Mouse (Mus musculus) G1E (cell line): ENCODE measurements around the gene Tlcd1.

Experiments
- CTCF ChIP-seq: IDR thresholded peaks from 2 replicates; pipeline ENCODE4 v1.5.1; 2012; ENCODE audit warnings: low read depth, low read length, inconsistent platforms, mixed read lengths
- GATA1 ChIP-seq: IDR thresholded peaks from 2 replicates; pipeline ENCODE4 v1.6.1; 2012; ENCODE audit warnings: borderline replicate concordance, low read length, inconsistent platforms, mixed read lengths
- POLR2AphosphoS5 ChIP-seq: IDR thresholded peaks from 2 replicates; pipeline ENCODE4 v1.6.1; 2012; ENCODE audit warnings: low read depth, low read length, inconsistent platforms; ENCODE audit not compliant: insufficient replicate concordance
- TAL1 ChIP-seq: conservative IDR thresholded peaks from 2 replicates; pipeline ENCODE4 v1.6.1; 2012; ENCODE audit warnings: low read depth, low read length, inconsistent platforms, mixed read lengths

DNA sequence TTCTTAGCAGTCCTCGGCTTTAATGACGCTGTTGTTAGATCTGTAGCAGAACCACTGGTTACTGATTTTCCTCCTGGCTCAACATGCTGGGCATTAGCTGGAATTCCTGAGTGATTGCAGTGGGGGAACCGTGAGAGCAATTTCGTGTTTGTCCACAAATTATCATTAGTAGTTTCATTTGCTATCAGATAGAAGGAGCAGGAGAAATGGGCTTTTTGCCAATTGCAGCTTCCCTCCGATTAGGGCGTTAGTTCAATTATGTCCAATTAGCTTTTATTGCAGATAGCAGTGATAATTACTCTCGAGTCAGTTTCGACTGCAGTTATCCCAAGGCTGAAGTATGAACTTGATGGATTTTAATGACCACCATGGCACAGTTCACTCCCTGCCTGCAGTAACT, 47.1 kb upstream of the Tlcd1 start:
- TF ChIP-seq CTCF (no peak), TAL1 (no peak), GATA1 (no peak), POLR2AphosphoS5 (no peak)
